Mouse (Mus musculus) hindbrain, postnatal 0 days (tissue): ENCODE data around the gene Cdh23. TPM values are rescaled to one million over a fixed set of nuclear protein-coding genes. Genes with fewer than 3 reads are reported as not detected.

ENCODE experiments used
- ATAC-seq: fragments of 200-750 bp; cut with Nextera tagmentation; 2 replicates; pipeline ENCODE4 v1.8.0; 2017; ENCODE audit warnings: mild to moderate bottlenecking, moderate TSS enrichment, moderate library complexity
- DNase-seq: peaks from one replicate; pipeline ENCODE4 v3.0.0-alpha.2; 2015; ENCODE audit warnings: low spot score
- H3K27ac ChIP-seq: fragments of 300-500 bp; sonication (generic); 2 replicates; pipeline ENCODE4 v1.5.1; 2014; ENCODE audit warnings: mild to moderate bottlenecking
- H3K27me3 ChIP-seq: fragments of 300-500 bp; sonication (generic); 2 replicates; pipeline ENCODE4 v1.6.1; 2014; ENCODE audit warnings: low read length, mixed read lengths; ENCODE audit not compliant: insufficient read depth
- H3K36me3 ChIP-seq: fragments of 300-500 bp; sonication (generic); 2 replicates; pipeline ENCODE4 v1.6.1; 2014; ENCODE audit warnings: low read length, mixed read lengths; ENCODE audit not compliant: insufficient read depth
- H3K4me1 ChIP-seq: fragments of 300-500 bp; sonication (generic); 2 replicates; pipeline ENCODE4 v1.6.1; 2014; ENCODE audit warnings: antibody characterized with exemption, low read length, mixed read lengths; ENCODE audit not compliant: insufficient read depth
- H3K4me2 ChIP-seq: fragments of 300-500 bp; sonication (generic); 2 replicates; pipeline ENCODE4 v1.6.1; 2014; ENCODE audit warnings: low read depth, mild to moderate bottlenecking, low read length, moderate library complexity, mixed read lengths
- H3K4me3 ChIP-seq: fragments of 300-500 bp; sonication (generic); 2 replicates; pipeline ENCODE4 v1.5.1; 2014; ENCODE audit warnings: low read length
- H3K9ac ChIP-seq: fragments of 300-500 bp; sonication (generic); replicated peaks from 2 replicates; pipeline ENCODE4 v1.6.1; 2014; ENCODE audit warnings: mild to moderate bottlenecking, low read length, moderate library complexity, mixed read lengths
- H3K9me3 ChIP-seq: fragments of 300-500 bp; sonication (generic); 2 replicates; pipeline ENCODE4 v1.6.1; 2016; ENCODE audit warnings: low read length, mixed read lengths
- CTCF ChIP-seq: IDR thresholded peaks from 2 replicates; pipeline ENCODE4 v1.5.1; 2016; ENCODE audit warnings: antibody characterized with exemption, control low read depth, low read depth
- WGBS: fragments of 180-500 bp; shearing (Covaris S2); extraction: QIAGEN DNeasy Blood & Tissue Kit; methylation state at CpG from one replicate; pipeline ENCODE4 v1.1.7; 2014; 5-methylcytosine and 5-hydroxymethylcytosine counted together
- polyA plus RNA-seq: library from polyadenylated mRNA; unstranded; fragments of >200 nt; fragmentation: Nextera tagmentation; extraction: Ambion mirVana; gene quantifications from 2 replicates; pipeline ENCODE4 v1.2.1, GENCODE M21; 2015
- total RNA-seq: library from RNA; depleted of rRNA; stranded (reverse); fragments of >200 nt; gene quantifications from 2 replicates; pipeline ENCODE4 v1.2.3, GENCODE M21; 2014; rRNA removed

Cdh23 gene
- total and polyA plus RNA-seq, 2 experiments from 2014 or later = 3.5 to 31.8 TPM

DNA sequence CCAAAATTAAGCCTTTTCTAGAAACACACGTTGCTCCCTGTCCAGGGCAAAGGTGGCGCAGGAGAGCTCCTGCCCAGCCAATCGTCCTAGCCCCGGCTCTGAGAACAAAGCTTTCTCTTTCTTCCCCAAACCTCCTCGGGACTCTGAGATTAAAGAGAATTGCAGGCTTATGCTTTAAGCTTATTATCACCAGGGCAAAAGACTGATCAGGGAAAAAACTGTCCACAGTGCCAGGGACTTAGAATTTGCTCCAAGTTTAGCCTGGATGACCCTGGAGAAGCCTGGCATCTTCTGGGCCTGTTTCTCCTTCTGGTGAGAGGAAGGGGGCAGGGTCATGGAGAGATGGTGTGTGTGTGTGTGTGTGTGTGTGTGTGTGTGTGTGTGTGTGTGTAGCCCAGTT, 434.8 kb downstream of the Cdh23 start:
- no peaks in the 10 kb centered on the region; the same call in 1 of the 2 replicates for H3K4me1 ChIP-seq
- WGBS = 43% methylated on average over 5 of the region's 5 CpGs
- no peaks in the 10 kb centered on the region for H3K27me3 ChIP-seq
- DNase-seq = no peak
- no peak overlapping the region for H3K9ac ChIP-seq
- peak overlapping the region; percentile 56; the same call in 1 of the 2 replicates for H3K27ac ChIP-seq
- TF ChIP-seq CTCF = no peak
- no peak for ATAC-seq
- no peak overlapping the region for H3K4me2 ChIP-seq
- H3K4me3 ChIP-seq = no peak overlapping the region
- H3K36me3 ChIP-seq = no peaks in the 10 kb centered on the region
- H3K9me3 ChIP-seq = no peaks in the 10 kb centered on the region

DNA sequence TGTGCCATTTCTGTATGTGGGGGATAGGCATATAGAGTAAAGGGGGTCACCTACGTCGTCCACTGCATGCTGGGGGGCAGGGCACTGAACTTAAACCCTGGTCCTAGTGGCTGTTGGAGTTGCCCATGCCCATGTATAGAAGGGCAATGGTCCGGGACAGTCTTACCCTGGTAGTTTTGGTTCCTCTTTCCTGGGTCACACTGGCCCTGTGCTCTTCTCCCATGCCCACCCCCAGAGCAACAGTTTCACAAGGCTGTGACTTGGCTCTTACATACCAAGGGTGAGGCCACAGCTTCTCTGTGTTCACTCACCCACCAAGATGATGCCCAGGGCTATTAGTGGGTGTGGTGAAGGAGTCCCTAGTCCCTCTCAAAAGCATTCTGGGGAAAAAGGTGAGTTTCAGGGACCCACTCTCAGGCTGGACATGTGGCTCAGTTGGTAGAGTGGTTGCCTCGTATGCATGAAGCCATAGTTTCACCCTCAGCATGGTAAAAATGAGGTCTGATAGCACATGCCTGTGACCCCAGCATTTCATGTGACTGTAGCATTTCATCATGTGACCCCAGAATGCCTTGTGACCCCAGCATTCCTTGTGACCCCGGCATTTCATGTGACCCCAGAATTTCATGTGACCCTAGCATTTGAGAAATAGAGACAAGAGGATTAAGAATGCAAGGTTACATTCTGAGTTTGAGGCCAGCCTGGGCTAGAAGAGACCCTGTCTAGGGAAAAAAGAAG, 435.6 kb downstream of the Cdh23 start:
- 87% methylated on average over 5 of the region's 5 CpGs for WGBS
- ATAC-seq = no peak

DNA sequence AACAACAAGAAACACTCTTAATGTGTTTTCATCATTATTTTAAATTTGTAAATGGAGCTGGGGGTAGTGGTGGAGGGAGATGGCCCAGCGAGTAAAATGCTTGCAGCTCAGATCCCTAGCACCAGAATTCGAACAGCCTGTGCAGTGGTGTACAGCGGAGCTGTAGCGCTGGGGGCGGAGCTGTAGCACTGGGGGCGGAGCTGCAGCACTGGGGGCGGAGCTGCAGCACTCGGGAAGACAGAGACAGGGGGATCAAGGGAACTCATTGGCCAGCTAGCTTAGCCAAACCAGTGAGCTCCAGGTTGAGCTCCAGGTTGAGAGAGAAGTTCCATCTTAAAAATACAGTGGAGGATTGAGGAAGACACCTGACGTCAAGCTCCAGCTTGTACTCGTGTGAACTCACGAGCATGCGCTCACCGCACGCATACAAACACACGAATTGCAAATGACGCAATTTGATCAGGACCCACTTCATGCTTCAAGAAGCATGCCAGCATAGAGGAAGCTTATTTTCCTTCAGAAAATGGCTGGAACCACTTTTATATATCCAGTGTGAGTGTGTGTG, 438.9 kb downstream of the Cdh23 start:
- no peak for DNase-seq
- no peaks in the 10 kb centered on the region for H3K9me3 ChIP-seq
- no peak overlapping the region for H3K27ac ChIP-seq
- TF ChIP-seq CTCF = no peak
- no peak for ATAC-seq
- no peak overlapping the region for H3K4me2 ChIP-seq
- 55% methylated on average over 16 of the region's 16 CpGs for WGBS
- H3K4me1 ChIP-seq = no peaks in the 10 kb centered on the region
- no peaks in the 10 kb centered on the region for H3K36me3 ChIP-seq
- no peak overlapping the region for H3K4me3 ChIP-seq
- H3K9ac ChIP-seq = no peak overlapping the region
- H3K27me3 ChIP-seq = no peaks in the 10 kb centered on the region

More for the DNA sequence above, 435.6 kb downstream of the Cdh23 start:
- H3K27me3 ChIP-seq = no peaks in the 10 kb centered on the region
- H3K9ac ChIP-seq = no peak overlapping the region
- no peaks in the 10 kb centered on the region; the same call in 1 of the 2 replicates for H3K4me1 ChIP-seq
- H3K4me3 ChIP-seq = no peak overlapping the region
- DNase-seq = no peak
- no peak overlapping the region for H3K4me2 ChIP-seq
- no peak overlapping the region for H3K27ac ChIP-seq
- H3K9me3 ChIP-seq = no peaks in the 10 kb centered on the region
- no peaks in the 10 kb centered on the region for H3K36me3 ChIP-seq
- no peak for TF ChIP-seq CTCF

DNA sequence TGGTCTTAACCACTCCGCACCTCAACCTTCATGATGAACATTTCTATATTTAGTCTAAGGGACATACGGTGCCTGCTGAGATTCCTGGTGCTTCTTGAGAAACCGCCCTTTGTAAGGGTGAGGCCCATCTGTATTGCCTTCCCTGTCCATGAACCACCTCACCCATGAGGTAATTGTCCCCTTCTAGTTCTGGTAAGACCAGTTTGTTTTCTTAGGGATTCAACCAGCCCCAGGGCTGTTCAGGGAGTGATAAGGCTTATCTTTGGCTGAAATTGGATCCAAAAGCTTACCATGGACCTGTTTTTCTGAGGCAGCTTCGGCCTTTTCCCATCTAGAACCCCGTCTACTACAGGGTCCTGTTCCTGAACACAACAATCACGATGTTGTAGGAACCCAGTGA, 440.2 kb downstream of the Cdh23 start:
- Histone ChIP-seq H3K9me3 (no peaks in the 10 kb centered on the region), H3K36me3 (no peaks in the 10 kb centered on the region), H3K27ac (no peak overlapping the region), H3K4me2 (no peak overlapping the region), H3K4me3 (no peak overlapping the region), H3K4me1 (no peaks in the 10 kb centered on the region), H3K27me3 (no peaks in the 10 kb centered on the region), H3K9ac (no peak overlapping the region)
- WGBS = 89% methylated on average over 6 of the region's 6 CpGs
- ATAC-seq = no peak
- no peak for TF ChIP-seq CTCF
- DNase-seq = no peak

Other genes with a start within 250 kb of the Cdh23 start
- 8.5 and 10.0 TPM in 2 replicates for gene Slc29a3, start 56.3 kb upstream of the Cdh23 start, total RNA-seq
- 9.1 and 9.3 TPM in 2 replicates for gene Slc29a3, start 56.3 kb upstream of the Cdh23 start, polyA plus RNA-seq
- gene Unc5b, start 135.1 kb upstream of the Cdh23 start, total RNA-seq = 25.7 and 27.3 TPM in 2 replicates
- gene Unc5b, start 135.1 kb upstream of the Cdh23 start, polyA plus RNA-seq = 1.8 TPM in 2 replicates